Mouse (Mus musculus) MEL (cell line): ENCODE measurements at regions not wholly inside any gene's neighbourhood (a gene's known extent, or its start where the extent isn't known, plus 50 kb on each side); places are given as distances from the start of the nearest gene placed in this dataset.

Experiments
- CTCF ChIP-seq, 3 experiments: IDR thresholded peaks in 2 of 3; conservative IDR thresholded peaks in 1 of 3; 2 replicates each; pipeline ENCODE4 v1.5.1; 2011 to 2012; ENCODE audit warnings: low read length in 3 of 3, low read depth in 2 of 3, mild to moderate bottlenecking in 2 of 3, improper control_type of control experiment in 1 of 3, inconsistent platforms in 1 of 3, mixed read lengths in 1 of 3, moderate library complexity in 1 of 3; ENCODE audit not compliant: control insufficient read depth in 1 of 3, insufficient read depth in 1 of 3, poor library complexity in 1 of 3, severe bottlenecking in 1 of 3
- MXI1 ChIP-seq: IDR thresholded peaks from 2 replicates; pipeline ENCODE4 v1.6.1; 2011; ENCODE audit warnings: mild to moderate bottlenecking, low read depth, low read length, improper control_type of control experiment
- POLR2A ChIP-seq, 2 experiments: IDR thresholded peaks; 2 replicates each; pipeline ENCODE4 v1.6.1; 2011 to 2012; ENCODE audit warnings: low read length in 2 of 2, mild to moderate bottlenecking in 2 of 2, control low read depth in 1 of 2, improper control_type of control experiment in 1 of 2, low read depth in 1 of 2, moderate library complexity in 1 of 2; ENCODE audit not compliant: control insufficient read depth in 1 of 2, insufficient read depth in 1 of 2, poor library complexity in 1 of 2
- ZNF384 ChIP-seq: IDR thresholded peaks from 2 replicates; pipeline ENCODE4 v1.6.1; 2012; ENCODE audit warnings: low read depth, mild to moderate bottlenecking, inconsistent platforms, low read length, improper control_type of control experiment

GRCm38 (mm10) chr1:12478983-12479763, 1065.3 kb downstream of the A830018L16Rik start:
- TF ChIP-seq CTCF (IDR thresholded peaks at IDR 0.05 in 2 of 3, conservative IDR thresholded peaks at IDR 0.05 in 1 of 3; ENCODE audit: control insufficient read depth in 1 of 3, insufficient read depth in 1 of 3, low read depth in 2 of 3, low read length in 3 of 3, poor library complexity in 1 of 3, severe bottlenecking in 1 of 3), result no peak
- no peak for TF ChIP-seq ZNF384
- no peak for TF ChIP-seq MXI1
- no peak for TF ChIP-seq POLR2A (IDR thresholded peaks at IDR 0.05; ENCODE audit: control insufficient read depth in 1 of 2, insufficient read depth in 1 of 2, low read depth in 1 of 2, low read length in 2 of 2, poor library complexity in 1 of 2)
